15 mouse cellular contexts compared by ENCODE assay signal in genomic region chr3:9519491-9519890, GRCm38 (mm10).
DNase-seq lines count a peak whose midpoint lies in the region; ATAC-seq lines count a peak whose summit lies in the region.
"Had no signal": no experiment of that assay in that cellular context is flagged by ENCODE, and none has a peak within 500 bp of the region (broad histone marks: within the 10 kb centered on the region; RNA-seq: fewer than 3 reads in every experiment).

No protein-coding gene starts in this region.

- H3K27ac ChIP-seq in hindbrain, embryonic 13.5 days = peak overlapping the region; percentile 83
- H3K27ac ChIP-seq in hindbrain, embryonic 14.5 days = no peak overlapping the region; the same call in 1 of the 2 replicates
- peak overlapping the region; percentile 34; the same call in 1 of the 2 replicates for H3K27ac ChIP-seq in midbrain, embryonic 15.5 days
- no peak overlapping the region for H3K27ac ChIP-seq in midbrain, embryonic 14.5 days (replicated peaks; ENCODE audit: low read depth, low read length)
- peak overlapping the region; percentile 84 for H3K27ac ChIP-seq in stomach, embryonic 15.5 days

- DNase-seq in hindbrain, embryonic 14.5 days (ENCODE audit: low spot score) = no peak
- no peak for DNase-seq in midbrain, embryonic 14.5 days
- peak; percentile 41 for DNase-seq in forelimb bud, embryonic 11.5 days (ENCODE audit: low read depth, low spot score)
- DNase-seq in layer of hippocampus, postnatal 25 days (ENCODE audit: extremely low spot score in 1 of 2, low spot score in 1 of 2) = no peak
- no peak for DNase-seq in B cell, adult 2 months
- DNase-seq: adrenal gland, postnatal 36 days; cerebellum, adult 11 months; gastrocnemius, postnatal 25 days; lung, postnatal 10 days had no signal

- 58% methylated on average over 4 of the region's 4 CpGs for WGBS in hindbrain, embryonic 13.5 days
- WGBS in hindbrain, embryonic 14.5 days = 57% methylated on average over 4 of the region's 4 CpGs
- WGBS in midbrain, embryonic 15.5 days = 54% methylated on average over 4 of the region's 4 CpGs
- 61% methylated on average over 4 of the region's 4 CpGs for WGBS in midbrain, embryonic 14.5 days
- WGBS in stomach, embryonic 15.5 days = 45% methylated on average over 4 of the region's 4 CpGs

- H3K27me3 ChIP-seq in hindbrain, embryonic 13.5 days = no peaks in the 10 kb centered on the region
- no peaks in the 10 kb centered on the region for H3K27me3 ChIP-seq in hindbrain, embryonic 14.5 days (ENCODE audit: control insufficient read depth, insufficient read depth, low read length)
- no peaks in the 10 kb centered on the region for H3K27me3 ChIP-seq in midbrain, embryonic 15.5 days (replicated peaks)
- no peaks in the 10 kb centered on the region for H3K27me3 ChIP-seq in midbrain, embryonic 14.5 days (ENCODE audit: control insufficient read depth, insufficient read depth, low read length)
- no peaks in the 10 kb centered on the region for H3K27me3 ChIP-seq in stomach, embryonic 15.5 days (replicated peaks)
- H3K27me3 ChIP-seq: CH12.LX had no signal

- H3K9me3 ChIP-seq in hindbrain, embryonic 13.5 days = no peaks in the 10 kb centered on the region
- no peaks in the 10 kb centered on the region for H3K9me3 ChIP-seq in hindbrain, embryonic 14.5 days (ENCODE audit: control insufficient read depth, low read length)
- H3K9me3 ChIP-seq in midbrain, embryonic 15.5 days = no peaks in the 10 kb centered on the region
- no peaks in the 10 kb centered on the region for H3K9me3 ChIP-seq in midbrain, embryonic 14.5 days (ENCODE audit: control insufficient read depth, low read length)
- no peaks in the 10 kb centered on the region for H3K9me3 ChIP-seq in stomach, embryonic 15.5 days
- H3K9me3 ChIP-seq: forebrain, embryonic 13.5 days; midbrain, embryonic 12.5 days had no signal

- no peaks in the 10 kb centered on the region for H3K36me3 ChIP-seq in hindbrain, embryonic 13.5 days
- no peaks in the 10 kb centered on the region for H3K36me3 ChIP-seq in hindbrain, embryonic 14.5 days (replicated peaks; ENCODE audit: control insufficient read depth, insufficient read depth)
- no peaks in the 10 kb centered on the region for H3K36me3 ChIP-seq in midbrain, embryonic 15.5 days (replicated peaks)
- H3K36me3 ChIP-seq in midbrain, embryonic 14.5 days (ENCODE audit: control insufficient read depth, insufficient read depth, low read length) = no peaks in the 10 kb centered on the region
- H3K36me3 ChIP-seq in stomach, embryonic 15.5 days = no peaks in the 10 kb centered on the region
- H3K36me3 ChIP-seq: midbrain, embryonic 12.5 days had no signal

- no peak overlapping the region for H3K9ac ChIP-seq in hindbrain, embryonic 13.5 days
- no peak overlapping the region for H3K9ac ChIP-seq in hindbrain, embryonic 14.5 days
- no peak overlapping the region for H3K9ac ChIP-seq in midbrain, embryonic 15.5 days
- no peak overlapping the region for H3K9ac ChIP-seq in midbrain, embryonic 14.5 days (replicated peaks; ENCODE audit: low read length)
- H3K9ac ChIP-seq in stomach, embryonic 15.5 days = no peak overlapping the region
- H3K9ac ChIP-seq: midbrain, embryonic 12.5 days had no signal

- H3K4me3 ChIP-seq in hindbrain, embryonic 13.5 days = no peak overlapping the region
- H3K4me3 ChIP-seq in hindbrain, embryonic 14.5 days (replicated peaks; ENCODE audit: low read length) = no peak overlapping the region
- H3K4me3 ChIP-seq in midbrain, embryonic 15.5 days = no peak overlapping the region
- H3K4me3 ChIP-seq in midbrain, embryonic 14.5 days (replicated peaks; ENCODE audit: low read depth, low read length) = no peak overlapping the region
- H3K4me3 ChIP-seq in stomach, embryonic 15.5 days (replicated peaks) = no peak overlapping the region
- H3K4me3 ChIP-seq: forebrain, embryonic 13.5 days; midbrain, embryonic 12.5 days had no signal

- H3K4me1 ChIP-seq in hindbrain, embryonic 13.5 days (replicated peaks) = peaks cover 55% of the 10 kb centered on the region
- peaks cover 26% of the 10 kb centered on the region for H3K4me1 ChIP-seq in hindbrain, embryonic 14.5 days (replicated peaks; ENCODE audit: control insufficient read depth, insufficient read depth, low read length)
- peaks cover 37% of the 10 kb centered on the region for H3K4me1 ChIP-seq in midbrain, embryonic 15.5 days
- peaks cover 19% of the 10 kb centered on the region for H3K4me1 ChIP-seq in midbrain, embryonic 14.5 days (ENCODE audit: control insufficient read depth, insufficient read depth, low read length)
- H3K4me1 ChIP-seq in stomach, embryonic 15.5 days = peaks cover 31% of the 10 kb centered on the region

- ATAC-seq in hindbrain, embryonic 13.5 days (ENCODE audit: low FRiP score) = no peak
- ATAC-seq in hindbrain, embryonic 14.5 days (ENCODE audit: low FRiP score) = no peak
- ATAC-seq in midbrain, embryonic 15.5 days (replicated peaks) = no peak
- ATAC-seq in midbrain, embryonic 14.5 days (ENCODE audit: low FRiP score, low TSS enrichment) = no peak
- no peak for ATAC-seq in stomach, embryonic 15.5 days (ENCODE audit: insufficient read depth, low FRiP score, low read depth)

- H3K4me2 ChIP-seq in hindbrain, embryonic 13.5 days = no peak overlapping the region
- no peak overlapping the region for H3K4me2 ChIP-seq in hindbrain, embryonic 14.5 days (replicated peaks)
- H3K4me2 ChIP-seq in midbrain, embryonic 15.5 days = no peak overlapping the region
- no peak overlapping the region for H3K4me2 ChIP-seq in midbrain, embryonic 14.5 days (ENCODE audit: low read length)
- H3K4me2 ChIP-seq in stomach, embryonic 15.5 days = no peak overlapping the region

Comparison
In these comparisons a context has a peak if more than half of its experiments do, and no peak if none do; other contexts are left out.
1. H3K27ac ChIP-seq: peak in hindbrain, embryonic 13.5 days (single experiment), midbrain, embryonic 15.5 days (single experiment) and stomach, embryonic 15.5 days (single experiment); none in hindbrain, embryonic 14.5 days (single experiment) and midbrain, embryonic 14.5 days (single experiment).